Comparison of ENCODE assay signal across 8 mouse cellular contexts in genomic region chr5:88766121-88766520, GRCm38 (mm10). TPM values are rescaled to one million over a fixed set of nuclear protein-coding genes. Genes with fewer than 3 reads are reported as not detected.
A peak's percentile ranks its signal among the peaks of the same experiment; 100 is the strongest.
DNase-seq lines count a peak whose midpoint lies in the region; ATAC-seq and TF ChIP-seq lines count a peak whose summit lies in the region.

No protein-coding gene starts in this region.

- no peaks in the 10 kb centered on the region for H3K27me3 ChIP-seq in cerebellum, adult 2 months (ENCODE audit: control insufficient read depth, insufficient read depth, low read length)
- no peaks in the 10 kb centered on the region for H3K27me3 ChIP-seq in hindbrain, embryonic 14.5 days (ENCODE audit: control insufficient read depth, insufficient read depth, low read length)
- no peaks in the 10 kb centered on the region for H3K27me3 ChIP-seq in midbrain, postnatal 0 days (ENCODE audit: insufficient read depth, low read length)

- peaks cover 21% of the 10 kb centered on the region for H3K36me3 ChIP-seq in hindbrain, embryonic 14.5 days (replicated peaks; ENCODE audit: control insufficient read depth, insufficient read depth)
- no peaks in the 10 kb centered on the region; the same call in 1 of the 2 replicates for H3K36me3 ChIP-seq in midbrain, postnatal 0 days (ENCODE audit: insufficient read depth, low read length)

- no peak overlapping the region for H3K27ac ChIP-seq in cerebellum, adult 2 months (ENCODE audit: insufficient read depth, low read length)
- H3K27ac ChIP-seq in hindbrain, embryonic 14.5 days, result no peak overlapping the region
- H3K27ac ChIP-seq in midbrain, postnatal 0 days (ENCODE audit: low read depth, low read length), result no peak overlapping the region

- 58% methylated on average over 6 of the region's 6 CpGs for WGBS in cerebellum, adult 2 months
- WGBS in hindbrain, embryonic 14.5 days, result 48% methylated on average over 6 of the region's 6 CpGs
- WGBS in midbrain, postnatal 0 days, result 46% methylated on average over 6 of the region's 6 CpGs

- H3K4me1 ChIP-seq in cerebellum, adult 2 months (ENCODE audit: control insufficient read depth, insufficient read depth, low read length), result no peaks in the 10 kb centered on the region; the same call in 1 of the 2 replicates
- H3K4me1 ChIP-seq in hindbrain, embryonic 14.5 days (replicated peaks; ENCODE audit: control insufficient read depth, insufficient read depth, low read length), result peaks cover 17% of the 10 kb centered on the region
- no peaks in the 10 kb centered on the region for H3K4me1 ChIP-seq in midbrain, postnatal 0 days (ENCODE audit: insufficient read depth, low read length)

- no peak for TF ChIP-seq CTCF in cerebellum, adult 2 months (IDR thresholded peaks at IDR 0.05; ENCODE audit: borderline replicate concordance, insufficient read depth, low read depth, low read length)
- no peak for TF ChIP-seq CTCF in midbrain, postnatal 0 days (IDR thresholded peaks at IDR 0.05)

- H3K9me3 ChIP-seq in hindbrain, embryonic 14.5 days (ENCODE audit: control insufficient read depth, low read length), result no peaks in the 10 kb centered on the region
- H3K9me3 ChIP-seq in midbrain, postnatal 0 days (ENCODE audit: low read length), result no peaks in the 10 kb centered on the region

- DNase-seq in cerebellum, adult 9-10 months, result peak; percentile 17
- DNase-seq in cerebellum, adult 2 months, result no peak
- DNase-seq in R1 (ENCODE audit: low read depth, low spot score), result peak; percentile 22
- DNase-seq in hindbrain, embryonic 14.5 days (ENCODE audit: low spot score), result no peak
- DNase-seq in midbrain, postnatal 0 days (ENCODE audit: low spot score), result no peak
- no peak for DNase-seq in right cerebral cortex, postnatal 25 days
- DNase-seq in right cerebral cortex, postnatal 14 days, result no peak
- DNase-seq in adrenal gland, postnatal 25 days, result no peak

- peak overlapping the region; percentile 53 for H3K4me2 ChIP-seq in hindbrain, embryonic 14.5 days (replicated peaks)
- H3K4me2 ChIP-seq in midbrain, postnatal 0 days (ENCODE audit: low read depth, low read length, poor library complexity, severe bottlenecking), result peak overlapping the region; percentile 69

- TF ChIP-seq POLR2A in cerebellum, adult 2 months (IDR thresholded peaks at IDR 0.05; ENCODE audit: borderline replicate concordance, insufficient read depth, low read length), result no peak

- peak overlapping the region; percentile 2; the same call in 1 of the 2 replicates for H3K9ac ChIP-seq in hindbrain, embryonic 14.5 days
- H3K9ac ChIP-seq in midbrain, postnatal 0 days (replicated peaks; ENCODE audit: low read length, poor library complexity, severe bottlenecking), result no peak overlapping the region

- H3K4me3 ChIP-seq in cerebellum, adult 2 months (replicated peaks; ENCODE audit: insufficient read depth, low read depth, low read length), result no peak overlapping the region
- peak overlapping the region; percentile 92 for H3K4me3 ChIP-seq in hindbrain, embryonic 14.5 days (replicated peaks; ENCODE audit: low read length)
- H3K4me3 ChIP-seq in midbrain, postnatal 0 days (ENCODE audit: low read depth, low read length), result peak overlapping the region; percentile 82; the same call in 1 of the 2 replicates

- no peak for ATAC-seq in hindbrain, embryonic 14.5 days (ENCODE audit: low FRiP score)
- no peak for ATAC-seq in midbrain, postnatal 0 days (ENCODE audit: low FRiP score)

RNA-seq across cellular contexts. Expression of gene Dck, which starts 1.3 kb away (rescaled TPM):
- polyA plus RNA-seq in cerebellum, adult 2 months (2012; rRNA removed), result 16.6 and 17.3 TPM in 2 replicates
- 51.6 and 53.7 TPM in 2 replicates for polyA plus RNA-seq in hindbrain, embryonic 14.5 days (2014; fragmentation: Nextera tagmentation; extraction: Ambion mirVana)
- 25.6 and 29.9 TPM in 2 replicates for total RNA-seq in midbrain, postnatal 0 days (2014; rRNA removed)
- polyA plus RNA-seq in midbrain, postnatal 0 days (2015; fragmentation: Nextera tagmentation; extraction: Ambion mirVana), result 24.6 and 26.6 TPM in 2 replicates
- 4.6 and 6.7 TPM in 2 replicates for total RNA-seq in adrenal gland, postnatal 25 days (2021)

RNA-seq across cellular contexts. Expression of gene Mob1b, which starts 45.5 kb away (rescaled TPM):
- 11.9 and 12.7 TPM in 2 replicates for polyA plus RNA-seq in cerebellum, adult 2 months (2012; rRNA removed)
- polyA plus RNA-seq in hindbrain, embryonic 14.5 days (2014; fragmentation: Nextera tagmentation; extraction: Ambion mirVana), result 14.1 and 14.6 TPM in 2 replicates
- 10.9 and 16.3 TPM in 2 replicates for total RNA-seq in midbrain, postnatal 0 days (2014; rRNA removed)
- polyA plus RNA-seq in midbrain, postnatal 0 days (2015; fragmentation: Nextera tagmentation; extraction: Ambion mirVana), result 5.9 and 7.5 TPM in 2 replicates
- 39.0 and 43.1 TPM in 2 replicates for total RNA-seq in adrenal gland, postnatal 25 days (2021)

Comparison
In these comparisons a context has a peak if more than half of its experiments do, and no peak if none do; other contexts are left out.
1. DNase-seq: peak in cerebellum, adult 9-10 months (single experiment) and R1 (single experiment); none in cerebellum, adult 2 months (0 of 2), hindbrain, embryonic 14.5 days (single experiment), midbrain, postnatal 0 days (single experiment), right cerebral cortex, postnatal 25 days (single experiment), right cerebral cortex, postnatal 14 days (single experiment) and adrenal gland, postnatal 25 days (single experiment).